Mouse (Mus musculus) right cerebral cortex, postnatal 25 days (tissue): Measurements from ENCODE around the gene Pcbd1.
"Not testable (repeated sequence)": the region's sequence is repeated elsewhere in the genome, so short reads cannot be mapped to it uniquely, and the experiment has no call there.

Experiments used
- DNase-seq: peaks from one replicate; pipeline ENCODE4 v3.0.0; 2022

Pcbd1 gene

GRCm38 (mm10) chr10:61103564-61104114 lies 14.5 kb downstream of the Pcbd1 start:
- DNase-seq = no peak

GRCm38 (mm10) chr10:61114246-61114720 lies 25.2 kb downstream of the Pcbd1 start:
- DNase-seq = no peak

GRCm38 (mm10) chr10:61121732-61122131 lies 32.6 kb downstream of the Pcbd1 start:
- DNase-seq = not testable (repeated sequence)

- no peak for DNase-seq
Measured at GRCm38 (mm10) chr10:61123276-61123913, 34.3 kb downstream of the Pcbd1 start.

- no peak for DNase-seq
Measured at GRCm38 (mm10) chr10:61124462-61124861, 35.3 kb downstream of the Pcbd1 start.

GRCm38 (mm10) chr10:61128701-61129365 lies 39.7 kb downstream of the Pcbd1 start:
- DNase-seq = no peak

- no peak for DNase-seq
Measured at GRCm38 (mm10) chr10:61130959-61131358, 41.8 kb downstream of the Pcbd1 start.

GRCm38 (mm10) chr10:61134041-61134440 lies 44.9 kb downstream of the Pcbd1 start:
- DNase-seq = no peak

- no peak for DNase-seq
Measured at GRCm38 (mm10) chr10:61135226-61135839, 46.2 kb downstream of the Pcbd1 start.

GRCm38 (mm10) chr10:61137567-61137966 lies 48.4 kb downstream of the Pcbd1 start:
- no peak for DNase-seq

- no peak for DNase-seq
Measured at GRCm38 (mm10) chr10:61143343-61143742, 54.2 kb downstream of the Pcbd1 start.
